Mouse (Mus musculus) embryonic fibroblast, embryonic 13.5 days (primary cell): ENCODE data around the gene Pacs2. TPM values are rescaled to one million over a fixed set of nuclear protein-coding genes. Genes with fewer than 3 reads are reported as not detected.

ENCODE experiments used
- H3K27ac ChIP-seq: 2 replicates; pipeline ENCODE4 v1.5.1; 2012; ENCODE audit warnings: low read length, control low read depth, inconsistent platforms; ENCODE audit not compliant: insufficient read depth
- H3K4me1 ChIP-seq: 2 replicates; pipeline ENCODE4 v1.6.1; 2011; ENCODE audit warnings: low read length; ENCODE audit not compliant: control insufficient read depth, insufficient read depth
- H3K4me3 ChIP-seq: 2 replicates; pipeline ENCODE4 v1.5.1; 2011; ENCODE audit warnings: mild to moderate bottlenecking, control low read depth, low read length; ENCODE audit not compliant: insufficient read depth
- CTCF ChIP-seq: IDR thresholded peaks from 2 replicates; pipeline ENCODE4 v1.5.1; 2011; ENCODE audit warnings: mild to moderate bottlenecking, control low read depth, low read length, moderate library complexity, borderline replicate concordance; ENCODE audit not compliant: insufficient read depth
- POLR2A ChIP-seq: IDR thresholded peaks from 2 replicates; pipeline ENCODE4 v1.6.1; 2011; ENCODE audit warnings: low read depth, mild to moderate bottlenecking, control low read depth, low read length, moderate library complexity
- polyA plus RNA-seq: library from polyadenylated mRNA; stranded (reverse); fragments of >200 nt; gene quantifications from 2 replicates; pipeline ENCODE4 v1.2.4, GENCODE M21; 2011; ENCODE audit warnings: low read depth; ENCODE audit not compliant: missing spikeins, insufficient read length

Gene Pacs2
- polyA plus RNA-seq, 1 experiment = 44.5 TPM

DNA sequence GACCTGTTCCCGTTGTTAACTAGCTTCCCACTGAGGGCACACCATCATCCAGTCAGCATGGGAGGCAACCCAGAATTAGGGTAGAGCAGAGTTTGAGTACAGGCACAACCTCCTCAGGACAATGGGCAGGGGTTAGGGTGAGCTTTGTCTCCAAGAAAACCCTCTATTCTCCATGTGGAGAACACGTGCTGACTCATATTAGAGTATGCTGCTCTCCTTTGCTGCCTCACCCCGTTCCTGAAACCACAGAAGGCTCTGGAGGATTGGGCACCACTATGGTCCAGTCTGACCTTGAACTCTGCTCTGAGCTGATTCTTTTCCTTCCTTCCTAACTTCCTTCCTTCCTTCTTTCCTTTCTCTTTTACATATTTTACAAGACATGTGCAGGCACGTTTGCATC is 24.1 kb downstream of the Pacs2 start:
- Histone ChIP-seq H3K4me1 (0 out of 2 replicates have a peak, but pooled peaks cover 2% of the 10 kb centered on the region), H3K4me3 (no peak overlapping the region), H3K27ac (no peak overlapping the region)
- TF ChIP-seq CTCF (no peak), POLR2A (no peak)

DNA sequence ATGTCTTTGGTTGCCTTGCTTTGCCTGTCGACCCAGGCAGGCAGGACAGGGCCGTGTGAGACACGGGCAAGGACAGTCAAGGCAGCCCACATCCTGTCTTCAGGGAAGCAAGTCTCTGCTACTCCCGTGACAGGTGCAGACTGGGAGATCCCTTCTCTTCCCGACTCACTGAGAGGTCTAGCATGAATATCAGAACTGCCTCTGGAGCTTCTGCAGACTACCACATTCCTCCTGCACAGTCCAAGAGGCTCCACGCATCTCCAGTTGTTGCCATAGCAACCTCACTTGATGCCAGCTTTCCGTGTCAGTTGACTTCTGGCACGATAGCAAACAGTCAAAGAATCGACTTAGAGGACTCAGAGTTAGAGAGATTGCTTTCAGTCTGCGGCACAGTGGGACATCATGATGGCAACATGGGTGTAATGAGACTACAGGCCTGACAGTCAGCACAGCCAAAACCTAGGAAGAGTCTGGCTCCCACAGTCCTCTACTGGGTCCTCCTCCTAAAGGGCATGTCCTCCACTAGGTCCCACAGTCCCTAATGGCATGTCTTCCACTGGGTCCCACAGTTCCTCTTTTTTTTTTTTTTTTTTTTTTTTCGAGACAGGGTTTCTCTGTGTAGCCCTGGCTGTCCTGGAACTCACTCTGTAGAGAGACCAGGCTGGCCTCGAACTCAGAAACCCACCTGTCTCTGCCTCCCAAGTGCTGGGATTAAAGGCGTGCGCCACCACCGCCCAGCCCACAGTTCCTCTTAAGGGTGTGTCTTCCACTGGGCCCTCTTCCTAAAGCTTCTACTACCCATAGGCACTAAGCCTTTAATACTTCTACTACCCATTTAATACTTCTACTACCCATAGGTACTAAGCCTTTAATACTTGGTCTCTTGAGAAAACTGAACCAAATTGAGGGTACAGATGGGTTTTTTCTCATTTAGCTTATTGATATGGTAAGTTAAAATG is 27.5 kb downstream of the Pacs2 start:
- Histone ChIP-seq H3K4me1 (0 out of 2 replicates have a peak, but pooled peaks cover 3% of the 10 kb centered on the region), H3K27ac (no peak overlapping the region), H3K4me3 (no peak overlapping the region)
- TF ChIP-seq CTCF (no peak), POLR2A (no peak)

GRCm38 (mm10) chr12:113042543-113042942 is 28.2 kb downstream of the Pacs2 start:
- Histone ChIP-seq H3K4me3 (no peak overlapping the region), H3K4me1 (0 out of 2 replicates have a peak, but pooled peaks cover 3% of the 10 kb centered on the region), H3K27ac (peak overlapping the region; percentile 57; the same call in 1 of the 2 replicates)
- no peak for TF ChIP-seq POLR2A
- TF ChIP-seq CTCF = no peak

- 0 out of 2 replicates have a peak, but pooled peaks cover 3% of the 10 kb centered on the region for H3K4me1 ChIP-seq
- H3K4me3 ChIP-seq = no peak overlapping the region
- TF ChIP-seq CTCF = no peak
- no peak for TF ChIP-seq POLR2A
- H3K27ac ChIP-seq = no peak overlapping the region
These were observed 30.8 kb downstream of the Pacs2 start for GRCm38 (mm10) chr12:113044916-113045677.

GRCm38 (mm10) chr12:113046861-113047260 is 32.6 kb downstream of the Pacs2 start:
- Histone ChIP-seq H3K27ac (no peak overlapping the region), H3K4me3 (no peak overlapping the region), H3K4me1 (peaks cover 8% of the 10 kb centered on the region; the same call in 1 of the 2 replicates)
- TF ChIP-seq POLR2A = no peak
- TF ChIP-seq CTCF = no peak

DNA sequence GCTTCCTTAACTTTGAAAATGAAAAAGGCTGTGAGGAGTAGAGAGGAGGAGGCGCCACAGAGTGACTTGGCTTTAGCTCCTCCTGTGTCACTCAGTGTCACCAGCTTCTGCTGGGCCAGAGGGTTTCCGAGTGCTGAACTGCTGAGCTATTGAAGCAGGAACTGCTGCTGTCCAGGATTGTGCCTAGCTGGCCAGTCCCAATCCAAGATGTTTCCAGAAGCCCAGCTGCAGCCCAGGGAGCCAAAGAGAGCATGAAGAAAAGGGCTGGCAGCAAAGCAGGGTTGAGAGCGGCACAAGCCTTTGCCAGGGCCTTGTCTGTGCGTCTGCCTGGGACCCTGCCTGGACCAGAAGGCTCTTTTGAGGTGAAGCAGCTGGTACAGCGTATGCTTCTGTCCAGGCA is 33.8 kb downstream of the Pacs2 start:
- TF ChIP-seq CTCF = no peak
- no peak for TF ChIP-seq POLR2A
- Histone ChIP-seq H3K4me1 (peaks cover 9% of the 10 kb centered on the region; the same call in 1 of the 2 replicates), H3K27ac (no peak overlapping the region)

GRCm38 (mm10) chr12:113049836-113050235 is 35.5 kb downstream of the Pacs2 start:
- Histone ChIP-seq H3K4me1 (peaks cover 7% of the 10 kb centered on the region; the same call in 1 of the 2 replicates), H3K27ac (no peak overlapping the region), H3K4me3 (no peak overlapping the region)
- TF ChIP-seq POLR2A = no peak
- no peak for TF ChIP-seq CTCF

More for the DNA sequence above, 33.8 kb downstream of the Pacs2 start:
- no peak overlapping the region for H3K4me3 ChIP-seq

DNA sequence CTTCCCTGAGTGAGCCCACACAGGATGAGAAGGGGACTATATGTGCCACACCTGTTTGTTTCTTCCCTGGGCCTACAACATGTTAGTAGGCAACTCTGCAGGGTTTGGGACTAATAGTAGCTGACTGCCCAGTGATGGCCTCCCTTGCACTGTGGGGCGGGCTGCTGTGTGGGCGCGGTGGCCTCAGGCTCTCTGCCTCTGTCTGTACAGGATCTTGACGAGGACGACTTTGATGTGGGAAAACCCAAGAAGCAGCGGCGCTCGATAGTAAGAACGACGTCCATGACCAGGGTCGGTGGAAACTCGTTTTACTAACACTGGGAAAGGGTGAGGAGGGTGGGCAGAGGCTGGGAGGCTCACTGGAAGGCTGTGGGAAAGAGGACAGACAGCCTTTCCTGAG is 36.4 kb downstream of the Pacs2 start:
- no peak overlapping the region for H3K27ac ChIP-seq
- H3K4me3 ChIP-seq = no peak overlapping the region
- TF ChIP-seq POLR2A (no peak), CTCF (no peak)
- peaks cover 7% of the 10 kb centered on the region; the same call in 1 of the 2 replicates for H3K4me1 ChIP-seq

GRCm38 (mm10) chr12:113051628-113052403 is 37.5 kb downstream of the Pacs2 start:
- TF ChIP-seq POLR2A (no peak), CTCF (no peak)
- peaks cover 7% of the 10 kb centered on the region; the same call in 1 of the 2 replicates for H3K4me1 ChIP-seq
- H3K4me3 ChIP-seq = no peak overlapping the region
- no peak overlapping the region for H3K27ac ChIP-seq
